Mouse (Mus musculus) E14TG2a.4 (cell line): ENCODE measurements around the gene Mctp2.

Experiments used
- H3K27me3 ChIP-seq: 2 replicates; pipeline ENCODE4 v1.6.1; 2014; ENCODE audit warnings: low read length, control low read depth; ENCODE audit not compliant: insufficient read depth
- H3K36me3 ChIP-seq: 2 replicates; pipeline ENCODE4 v1.6.1; 2014; ENCODE audit warnings: low read length, control low read depth; ENCODE audit not compliant: insufficient read depth
- H3K4me1 ChIP-seq: replicated peaks from 2 replicates; pipeline ENCODE4 v1.6.1; 2014; ENCODE audit warnings: low read depth, low read length, control low read depth
- H3K4me3 ChIP-seq: replicated peaks from 2 replicates; pipeline ENCODE4 v1.5.1; 2014; ENCODE audit warnings: mild to moderate bottlenecking, low read length
- H3K9me3 ChIP-seq: 2 replicates; pipeline ENCODE4 v1.6.1; 2014; ENCODE audit warnings: low read length, control low read depth
- CTCF ChIP-seq: conservative IDR thresholded peaks from 2 replicates; pipeline ENCODE4 v1.5.1; 2014; ENCODE audit warnings: low read length
- NANOG ChIP-seq: IDR thresholded peaks from 2 replicates; pipeline ENCODE4 v1.6.1; 2014; ENCODE audit warnings: borderline replicate concordance, low read length, mixed read lengths
- POU5F1 ChIP-seq: IDR thresholded peaks from 2 replicates; pipeline ENCODE4 v1.6.1; 2014; ENCODE audit warnings: low read length, borderline replicate concordance

Mctp2 gene

GRCm38 (mm10) chr7:72181651-72182050 lies 124.8 kb downstream of the Mctp2 start:
- Histone ChIP-seq H3K36me3 (peaks cover 11% of the 10 kb centered on the region; the same call in 1 of the 2 replicates), H3K27me3 (no peaks in the 10 kb centered on the region), H3K9me3 (no peaks in the 10 kb centered on the region; the same call in 1 of the 2 replicates), H3K4me1 (no peaks in the 10 kb centered on the region; the same call in 1 of the 2 replicates), H3K4me3 (no peak overlapping the region)
- TF ChIP-seq CTCF (no peak), NANOG (no peak), POU5F1 (no peak)

GRCm38 (mm10) chr7:72169320-72169719 lies 137.1 kb downstream of the Mctp2 start:
- Histone ChIP-seq H3K4me1 (peaks cover 7% of the 10 kb centered on the region), H3K36me3 (no peaks in the 10 kb centered on the region), H3K4me3 (no peak overlapping the region), H3K27me3 (no peaks in the 10 kb centered on the region), H3K9me3 (no peaks in the 10 kb centered on the region)
- TF ChIP-seq POU5F1 (no peak), NANOG (no peak), CTCF (no peak)

GRCm38 (mm10) chr7:72165726-72166701 lies 140.4 kb downstream of the Mctp2 start:
- peaks cover 34% of the 10 kb centered on the region for H3K4me1 ChIP-seq
- no peak overlapping the region for H3K4me3 ChIP-seq
- H3K27me3 ChIP-seq = no peaks in the 10 kb centered on the region
- no peak for TF ChIP-seq CTCF
- no peak for TF ChIP-seq POU5F1
- TF ChIP-seq NANOG = no peak
- no peaks in the 10 kb centered on the region for H3K36me3 ChIP-seq
- no peaks in the 10 kb centered on the region for H3K9me3 ChIP-seq

GRCm38 (mm10) chr7:72162256-72162655 lies 144.2 kb downstream of the Mctp2 start:
- no peak for TF ChIP-seq NANOG
- peak; percentile 19; the same call in 1 of the 2 replicates for TF ChIP-seq POU5F1
- TF ChIP-seq CTCF = no peak
- Histone ChIP-seq H3K4me3 (0 out of 2 replicates have a peak overlapping the region, but pooled peaks have one; percentile 1), H3K27me3 (no peaks in the 10 kb centered on the region), H3K36me3 (peaks cover 14% of the 10 kb centered on the region), H3K9me3 (peaks cover 15% of the 10 kb centered on the region), H3K4me1 (peaks cover 34% of the 10 kb centered on the region)

GRCm38 (mm10) chr7:72159513-72160063 lies 146.8 kb downstream of the Mctp2 start:
- peaks cover 33% of the 10 kb centered on the region for H3K4me1 ChIP-seq
- TF ChIP-seq NANOG = no peak
- TF ChIP-seq POU5F1 = no peak
- no peak for TF ChIP-seq CTCF

GRCm38 (mm10) chr7:72150799-72151708 lies 155.4 kb downstream of the Mctp2 start:
- no peak overlapping the region for H3K4me3 ChIP-seq
- H3K9me3 ChIP-seq = no peaks in the 10 kb centered on the region
- no peaks in the 10 kb centered on the region for H3K36me3 ChIP-seq
- no peak for TF ChIP-seq CTCF
- TF ChIP-seq NANOG = no peak
- TF ChIP-seq POU5F1 = no peak
- H3K4me1 ChIP-seq = peaks cover 24% of the 10 kb centered on the region
- no peaks in the 10 kb centered on the region for H3K27me3 ChIP-seq

More at GRCm38 (mm10) chr7:72159513-72160063, 146.8 kb downstream of the Mctp2 start:
- peaks cover 15% of the 10 kb centered on the region for H3K9me3 ChIP-seq
- no peaks in the 10 kb centered on the region for H3K27me3 ChIP-seq
- peaks cover 14% of the 10 kb centered on the region for H3K36me3 ChIP-seq
- no peak overlapping the region for H3K4me3 ChIP-seq

GRCm38 (mm10) chr7:72149073-72149472 lies 157.3 kb downstream of the Mctp2 start:
- no peaks in the 10 kb centered on the region for H3K27me3 ChIP-seq
- no peaks in the 10 kb centered on the region for H3K9me3 ChIP-seq
- TF ChIP-seq CTCF (peak; percentile 39), NANOG (no peak), POU5F1 (no peak)
- peaks cover 27% of the 10 kb centered on the region for H3K4me1 ChIP-seq
- H3K36me3 ChIP-seq = no peaks in the 10 kb centered on the region
- H3K4me3 ChIP-seq = no peak overlapping the region
